Mouse (Mus musculus) small intestine, adult 2 months (tissue): Measurements from ENCODE around the gene Trim2.

Source experiments
- CTCF ChIP-seq: fragments of 200-500 bp; IDR thresholded peaks from 2 replicates; pipeline ENCODE4 v1.5.1; 2012; ENCODE audit warnings: low read depth, mild to moderate bottlenecking, control low read depth, inconsistent platforms, low read length, moderate library complexity, mixed read lengths; ENCODE audit not compliant: insufficient replicate concordance, insufficient read length; ENCODE audit errors: extremely low read depth
- POLR2A ChIP-seq: fragments of 200-500 bp; IDR thresholded peaks from 2 replicates; pipeline ENCODE4 v1.6.1; 2012; ENCODE audit warnings: low read depth, mild to moderate bottlenecking, control low read depth, inconsistent platforms, low read length, moderate library complexity

GRCm38 (mm10) chr3:84118718-84119117 is 188.0 kb downstream of the Trim2 start:
- TF ChIP-seq CTCF (no peak), POLR2A (no peak)
